Mouse (Mus musculus): ENCODE data around the gene Prtn3. TPM values are rescaled to one million over a fixed set of nuclear protein-coding genes. Genes with fewer than 3 reads are reported as not detected.

The Prtn3 gene
- polyA plus RNA-seq, 1 experiment from 2014 or later = 9.5 TPM

DNA sequence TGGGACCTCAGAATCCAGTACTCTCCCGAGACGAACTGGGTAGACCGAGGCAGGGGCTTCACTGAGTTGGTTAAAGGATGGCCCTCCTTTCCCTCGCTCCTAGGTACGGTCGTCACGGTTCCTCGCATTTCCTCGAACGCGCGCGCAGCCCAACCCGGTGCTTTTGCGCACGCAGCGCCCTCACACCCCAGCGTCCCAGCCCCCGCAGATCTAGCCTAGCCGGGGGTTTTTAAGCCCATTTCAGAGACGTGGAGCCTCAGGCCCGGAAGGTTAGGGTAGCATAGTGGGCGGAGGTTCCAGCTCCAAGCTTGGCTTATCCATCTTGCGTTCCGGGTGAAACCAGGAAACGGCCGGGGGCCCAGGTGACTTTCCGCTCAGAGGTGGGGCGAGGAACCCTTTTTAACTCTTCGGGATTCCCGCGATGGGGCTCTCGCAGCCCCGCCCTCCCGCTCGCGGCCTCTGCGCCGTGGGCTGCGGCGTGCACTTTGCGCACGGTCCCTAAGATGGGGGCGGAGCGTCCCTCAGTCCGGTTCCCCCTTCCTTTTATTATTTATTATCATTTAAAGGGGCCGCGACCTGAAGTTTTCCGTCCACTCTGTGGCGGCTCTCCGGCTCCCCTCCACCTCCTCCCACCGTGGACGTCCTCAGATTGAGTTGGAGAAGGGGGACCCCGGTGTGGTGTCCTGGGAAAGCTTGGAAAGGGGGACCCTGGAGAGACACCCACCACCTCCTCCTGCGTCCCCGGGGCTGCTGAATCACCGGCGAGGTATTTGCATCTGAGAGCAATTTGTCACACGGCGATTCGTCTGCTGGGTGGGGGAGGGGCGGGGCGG lies 52.4 kb downstream of the Prtn3 start, which contains the start of gene Arid3a:
Arid3a (plus strand) TSS at position 553 of the 833 bp plus-strand sequence.
- Histone ChIP-seq H3K36me3 (peaks cover under 1% of the 10 kb centered on the region), H3K4me1 (peaks cover 48% of the 10 kb centered on the region), H3K27ac (replicated peaks) (peak within 1 kb of the TSS; percentile 94), H3K27me3 (replicated peaks) (peaks cover 22% of the 10 kb centered on the region), H3K9ac (replicated peaks) (peak within 1 kb of the TSS; percentile 94), H3K4me2 (peak within 1 kb of the TSS; percentile 88), H3K9me3 (replicated peaks) (no peaks in the 10 kb centered on the region), H3K4me3 (replicated peaks) (peak within 1 kb of the TSS; percentile 97)
- peak; percentile 72 for ATAC-seq (ENCODE audit: low FRiP score)
- WGBS = under 1% methylated on average over 63 of the region's 63 CpGs

DNA sequence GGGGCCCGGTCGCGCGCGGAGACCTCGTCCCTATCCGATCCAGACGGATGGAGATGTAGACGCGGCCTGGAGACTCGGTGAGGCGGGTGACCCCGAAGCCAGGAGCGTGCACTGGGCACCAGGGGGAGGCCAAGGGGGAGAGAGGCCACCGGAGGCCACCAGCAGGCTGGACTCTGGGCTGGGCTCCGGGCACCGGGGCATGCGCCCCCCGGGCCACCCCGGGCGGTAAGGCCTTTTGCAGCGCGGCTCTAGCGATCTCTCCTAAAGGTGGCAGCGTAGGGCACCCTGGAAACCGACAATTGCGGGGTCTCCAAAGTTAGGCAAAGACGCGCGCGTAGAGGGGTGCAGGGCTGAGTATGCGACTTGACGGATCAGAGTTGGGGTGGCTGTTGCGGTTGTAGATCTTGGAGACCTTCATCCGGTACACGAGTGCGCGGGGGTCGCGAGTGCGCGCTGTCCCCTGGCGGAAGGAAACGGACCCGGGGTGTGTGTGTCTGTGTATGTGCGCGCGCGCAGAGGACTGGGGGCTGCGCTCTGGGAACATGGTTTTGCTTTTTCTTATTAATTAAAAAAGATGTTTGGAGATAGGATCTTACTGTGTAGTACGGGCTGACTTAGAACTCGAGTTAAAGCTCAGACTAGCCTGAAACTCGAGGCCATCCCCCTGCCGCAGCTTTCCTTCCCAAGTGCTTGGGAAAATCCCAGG lies 53.2 kb downstream of the Prtn3 start:
- peak; percentile 40 for ATAC-seq (ENCODE audit: low FRiP score)
- peak overlapping the region; percentile 88 for H3K4me2 ChIP-seq
- H3K4me3 ChIP-seq (replicated peaks) = peak overlapping the region; percentile 97
- peaks cover 9% of the 10 kb centered on the region for H3K36me3 ChIP-seq
- peak overlapping the region; percentile 94 for H3K27ac ChIP-seq (replicated peaks)
- peaks cover 52% of the 10 kb centered on the region for H3K4me1 ChIP-seq
- H3K9ac ChIP-seq (replicated peaks) = peak overlapping the region; percentile 94
- peaks cover 15% of the 10 kb centered on the region for H3K27me3 ChIP-seq (replicated peaks)
- H3K9me3 ChIP-seq (replicated peaks) = no peaks in the 10 kb centered on the region
- WGBS = under 1% methylated on average over 54 of the region's 54 CpGs

DNA sequence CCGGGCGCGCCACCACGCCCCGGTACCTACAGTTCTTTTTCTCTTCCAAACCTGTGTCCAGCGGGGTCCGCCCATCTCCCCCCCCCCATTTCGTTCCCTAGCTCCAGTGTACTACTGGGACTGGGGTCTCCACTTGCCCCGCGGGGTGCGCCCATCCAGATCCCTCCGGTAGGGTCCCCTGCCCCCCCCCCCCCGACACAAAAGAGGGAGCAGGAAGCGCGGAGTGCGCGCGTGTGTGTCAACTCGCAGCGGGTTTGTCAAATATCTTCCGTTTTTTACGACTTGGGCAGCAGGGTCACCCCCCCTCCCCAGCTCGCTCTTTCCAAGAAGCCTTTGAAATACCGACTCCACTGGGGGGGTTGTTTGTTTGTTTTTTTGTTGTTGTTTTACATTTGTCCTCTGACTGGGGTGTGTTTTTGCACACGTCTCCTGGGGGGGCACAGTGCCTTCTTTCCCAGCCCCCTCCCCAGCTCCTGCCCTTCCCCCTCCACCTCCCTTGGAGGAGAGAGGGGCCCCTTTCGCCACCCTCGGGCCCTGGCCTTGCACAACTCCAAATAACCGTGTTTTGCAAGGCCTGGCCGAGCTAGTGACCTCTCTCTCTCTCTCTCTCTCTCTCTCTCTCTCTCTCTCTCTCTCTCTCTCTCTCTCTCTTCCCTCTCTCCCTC lies 53.9 kb downstream of the Prtn3 start:
- H3K9me3 ChIP-seq (replicated peaks) = no peaks in the 10 kb centered on the region
- ATAC-seq (ENCODE audit: low FRiP score) = no peak
- H3K4me3 ChIP-seq (replicated peaks) = peak overlapping the region; percentile 97
- peaks cover 8% of the 10 kb centered on the region for H3K27me3 ChIP-seq (replicated peaks)
- H3K4me1 ChIP-seq = peaks cover 59% of the 10 kb centered on the region
- H3K36me3 ChIP-seq = peaks cover 9% of the 10 kb centered on the region
- H3K9ac ChIP-seq (replicated peaks) = peak overlapping the region; percentile 94
- H3K4me2 ChIP-seq = peak overlapping the region; percentile 88
- WGBS = under 1% methylated on average over 28 of the region's 29 CpGs
- H3K27ac ChIP-seq (replicated peaks) = peak overlapping the region; percentile 94

DNA sequence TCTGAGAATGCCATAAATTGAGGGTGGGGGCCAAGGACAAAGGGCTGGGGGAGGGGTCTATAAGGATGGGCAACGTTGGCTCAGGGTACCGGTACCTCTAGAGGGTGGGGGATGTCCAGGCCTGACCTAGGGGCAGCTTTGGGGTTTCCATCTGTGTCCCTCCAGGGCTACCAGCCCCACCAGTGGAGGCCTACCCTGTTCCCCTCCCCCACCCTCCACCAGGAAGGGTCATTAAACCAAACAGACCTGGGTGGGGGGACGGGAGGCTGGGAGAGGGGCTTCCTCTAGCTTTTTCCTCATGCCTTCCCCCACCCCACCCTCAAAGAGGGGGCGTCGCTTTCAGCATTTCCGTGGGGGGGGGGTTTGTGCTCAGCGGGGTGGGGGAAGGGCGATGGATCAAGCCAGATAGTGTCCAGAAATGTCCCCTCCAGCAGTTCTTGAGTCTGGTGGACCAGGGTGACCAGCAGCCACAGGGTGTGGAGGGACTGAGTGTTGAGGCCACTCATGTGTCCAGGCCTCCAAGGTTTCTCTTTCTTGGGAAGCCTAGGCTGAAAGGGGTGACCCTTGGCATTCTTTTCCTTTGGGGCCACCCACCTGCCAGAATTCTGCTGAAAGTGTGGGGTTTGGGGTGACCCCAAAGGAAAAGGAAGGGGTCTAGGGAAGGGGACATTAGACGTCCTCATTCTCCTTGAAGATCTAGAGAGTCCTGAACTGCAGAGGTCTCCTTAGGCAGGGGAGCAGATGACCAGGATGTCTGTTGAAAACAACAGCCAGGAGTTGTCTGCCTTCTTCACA lies 54.8 kb downstream of the Prtn3 start:
- 0 out of 2 replicates have a peak, but pooled peaks have one; percentile 6 for ATAC-seq (ENCODE audit: low FRiP score)
- peaks cover 68% of the 10 kb centered on the region for H3K4me1 ChIP-seq
- no peaks in the 10 kb centered on the region for H3K27me3 ChIP-seq (replicated peaks)
- peak overlapping the region; percentile 88 for H3K4me2 ChIP-seq
- no peaks in the 10 kb centered on the region for H3K9me3 ChIP-seq (replicated peaks)
- whole genome bisulfite sequencing = 21% methylated on average over 9 of the region's 9 CpGs
- peak overlapping the region; percentile 48 for H3K27ac ChIP-seq (replicated peaks)
- peaks cover 9% of the 10 kb centered on the region for H3K36me3 ChIP-seq
- H3K4me3 ChIP-seq (replicated peaks) = peak overlapping the region; percentile 97
- peak overlapping the region; percentile 29; the same call in 1 of the 2 replicates for H3K9ac ChIP-seq (replicated peaks)

DNA sequence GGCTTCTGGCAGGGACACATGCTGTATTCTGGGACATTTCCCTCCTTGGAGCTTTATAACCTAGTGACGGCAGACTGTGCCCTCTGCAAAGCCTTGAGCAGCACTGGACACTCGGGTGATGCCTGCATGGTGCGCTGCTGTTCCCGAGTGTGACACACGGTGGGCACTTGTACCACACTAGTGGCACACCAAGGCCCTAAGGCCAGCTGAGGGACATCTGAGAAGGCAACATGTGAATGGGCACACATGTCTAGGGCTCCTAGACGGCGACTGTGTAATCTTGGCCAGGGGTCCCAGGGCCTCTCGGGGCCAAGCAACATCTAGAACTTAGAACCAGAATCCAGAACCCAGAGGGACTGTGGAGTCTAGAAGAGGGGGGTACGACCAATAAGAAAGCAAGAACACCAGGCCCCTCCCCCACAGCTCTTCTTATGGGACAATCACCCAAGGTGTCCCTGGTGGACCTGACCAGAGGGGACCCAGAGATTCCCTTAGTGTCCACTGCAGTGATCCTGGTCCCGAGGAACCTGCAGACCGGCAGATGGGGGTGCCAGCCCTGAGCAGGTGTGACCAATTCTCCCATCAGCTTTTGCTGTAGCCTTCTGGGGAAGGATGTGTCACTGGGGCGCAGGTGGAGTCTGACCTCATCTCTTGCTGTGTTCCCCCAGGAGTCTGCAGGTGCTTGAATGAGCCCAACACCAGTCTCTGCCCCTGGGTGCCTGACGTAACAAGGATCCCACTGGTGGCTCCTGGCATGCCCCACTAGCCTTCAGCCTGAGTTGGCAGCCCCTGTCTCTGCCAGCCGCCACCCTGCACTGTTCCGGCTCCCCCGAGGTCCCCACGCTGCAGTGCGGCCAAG lies 55.9 kb downstream of the Prtn3 start:
- Histone ChIP-seq H3K4me2 (peak overlapping the region; percentile 88), H3K36me3 (peaks cover 9% of the 10 kb centered on the region), H3K9ac (replicated peaks) (0 out of 2 replicates have a peak overlapping the region, but pooled peaks have one; percentile 29), H3K4me3 (replicated peaks) (no peak overlapping the region), H3K27me3 (replicated peaks) (no peaks in the 10 kb centered on the region), H3K9me3 (replicated peaks) (no peaks in the 10 kb centered on the region), H3K27ac (replicated peaks) (peak overlapping the region; percentile 45; the same call in 1 of the 2 replicates), H3K4me1 (peaks cover 73% of the 10 kb centered on the region)
- ATAC-seq (ENCODE audit: low FRiP score) = no peak
- 72% methylated on average over 18 of the region's 18 CpGs for WGBS

DNA sequence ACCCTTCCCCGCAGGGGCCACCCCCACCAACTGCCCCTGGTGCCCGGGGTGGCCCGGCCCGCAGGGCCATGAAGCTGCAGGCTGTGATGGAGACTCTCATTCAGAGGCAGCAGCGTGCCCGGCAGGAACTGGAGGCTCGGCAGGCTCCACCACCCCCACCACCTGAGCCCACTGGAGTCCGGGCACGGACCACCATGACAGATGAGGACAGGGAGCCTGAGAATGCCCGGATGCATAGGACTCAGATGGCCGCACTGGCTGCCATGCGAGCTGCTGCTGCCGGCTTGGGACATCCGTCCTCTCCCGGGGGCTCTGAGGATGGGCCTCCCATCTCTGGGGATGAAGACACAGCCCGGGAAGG lies 56.5 kb downstream of the Prtn3 start:
- peaks cover 71% of the 10 kb centered on the region for H3K4me1 ChIP-seq
- WGBS = 45% methylated on average over 16 of the region's 16 CpGs
- H3K27ac ChIP-seq (replicated peaks) = peak overlapping the region; percentile 45; the same call in 1 of the 2 replicates
- no peak for ATAC-seq (ENCODE audit: low FRiP score)
- no peak overlapping the region for H3K4me3 ChIP-seq (replicated peaks)
- H3K9ac ChIP-seq (replicated peaks) = no peak overlapping the region
- no peak overlapping the region for H3K4me2 ChIP-seq
- H3K27me3 ChIP-seq (replicated peaks) = no peaks in the 10 kb centered on the region
- H3K36me3 ChIP-seq = peaks cover 9% of the 10 kb centered on the region
- no peaks in the 10 kb centered on the region for H3K9me3 ChIP-seq (replicated peaks)

DNA sequence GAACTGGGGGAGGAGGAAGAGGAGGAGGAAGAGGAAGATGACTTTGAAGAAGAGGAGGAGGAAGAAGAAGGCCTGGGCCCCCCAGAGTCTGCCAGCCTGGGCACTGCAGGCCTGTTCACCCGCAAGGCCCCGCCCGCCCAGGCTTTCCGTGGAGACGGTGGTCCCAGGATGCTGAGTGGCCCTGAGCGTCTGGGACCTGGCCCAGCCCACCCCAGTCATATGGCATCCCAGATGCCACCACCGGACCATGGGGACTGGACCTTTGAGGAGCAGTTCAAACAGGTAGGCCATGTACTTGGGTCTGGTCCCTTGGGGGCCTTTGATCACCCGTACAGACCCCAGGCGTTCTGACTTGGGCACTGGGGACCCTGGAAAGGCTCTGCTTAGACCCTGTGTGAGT lies 57.5 kb downstream of the Prtn3 start:
- Histone ChIP-seq H3K9me3 (replicated peaks) (no peaks in the 10 kb centered on the region), H3K36me3 (peaks cover 9% of the 10 kb centered on the region), H3K4me2 (no peak overlapping the region), H3K4me3 (replicated peaks) (no peak overlapping the region), H3K4me1 (peaks cover 69% of the 10 kb centered on the region), H3K27me3 (replicated peaks) (no peaks in the 10 kb centered on the region), H3K27ac (replicated peaks) (no peak overlapping the region), H3K9ac (replicated peaks) (no peak overlapping the region)
- ATAC-seq (ENCODE audit: low FRiP score) = no peak
- 88% methylated on average over 9 of the region's 9 CpGs for WGBS

DNA sequence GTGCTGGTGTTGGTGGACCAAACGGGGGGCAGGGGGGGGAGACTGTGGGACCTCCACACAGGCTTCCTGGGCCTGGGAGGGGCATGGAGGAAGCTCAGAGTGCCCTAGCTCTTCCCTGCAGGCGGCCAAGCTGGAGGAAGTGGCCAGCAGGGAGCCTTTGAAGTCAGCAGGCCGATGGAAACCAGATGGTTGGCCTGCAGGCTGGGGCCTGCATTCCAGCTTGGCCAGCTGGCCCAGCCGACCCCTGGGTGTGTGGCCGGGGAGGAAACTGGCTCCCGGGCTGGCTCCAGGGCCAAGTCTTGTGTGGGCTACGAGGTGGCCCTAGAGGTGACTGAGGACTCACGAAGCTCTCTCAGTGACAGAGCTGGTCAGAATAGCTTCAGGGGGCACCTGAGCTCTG lies 58.5 kb downstream of the Prtn3 start:
- H3K27ac ChIP-seq (replicated peaks) = peak overlapping the region; percentile 63
- ATAC-seq (ENCODE audit: low FRiP score) = no peak
- no peak overlapping the region for H3K4me3 ChIP-seq (replicated peaks)
- H3K9ac ChIP-seq (replicated peaks) = no peak overlapping the region; the same call in 1 of the 2 replicates
- peaks cover 76% of the 10 kb centered on the region for H3K4me1 ChIP-seq
- peaks cover 9% of the 10 kb centered on the region for H3K36me3 ChIP-seq
- peak overlapping the region; percentile 5; the same call in 1 of the 2 replicates for H3K4me2 ChIP-seq
- no peaks in the 10 kb centered on the region for H3K9me3 ChIP-seq (replicated peaks)
- 14% methylated on average over 8 of the region's 8 CpGs for WGBS
- no peaks in the 10 kb centered on the region for H3K27me3 ChIP-seq (replicated peaks)
